Mouse (Mus musculus) neural tube, embryonic 14.5 days (tissue): ENCODE measurements at regions not wholly inside any gene's neighbourhood (a gene's known extent, or its start where the extent isn't known, plus 50 kb on each side); places are given as distances from the start of the nearest gene placed in this dataset.
"Not testable (repeated sequence)": the region's sequence is repeated elsewhere in the genome, so short reads cannot be mapped to it uniquely, and the experiment has no call there.

Experiments used
- ATAC-seq: fragments of 200-750 bp; cut with Nextera tagmentation; 2 replicates; pipeline ENCODE4 v1.8.0; 2017; ENCODE audit warnings: low read depth, mild to moderate bottlenecking, moderate TSS enrichment, moderate library complexity
- H3K27ac ChIP-seq: fragments of 300-500 bp; sonication (generic); 2 replicates; pipeline ENCODE4 v1.5.1; 2014; ENCODE audit warnings: low read depth, mild to moderate bottlenecking, control low read depth, low read length, moderate library complexity, mixed read lengths
- H3K27me3 ChIP-seq: fragments of 300-500 bp; sonication (generic); 2 replicates; pipeline ENCODE4 v1.6.1; 2014; ENCODE audit warnings: low read length; ENCODE audit not compliant: control insufficient read depth, insufficient read depth
- H3K36me3 ChIP-seq: fragments of 300-500 bp; sonication (generic); 2 replicates; pipeline ENCODE4 v1.6.1; 2014; ENCODE audit warnings: low read length, mixed read lengths; ENCODE audit not compliant: control insufficient read depth, insufficient read depth
- H3K4me1 ChIP-seq: fragments of 300-500 bp; sonication (generic); 2 replicates; pipeline ENCODE4 v1.6.1; 2014; ENCODE audit warnings: low read length; ENCODE audit not compliant: control insufficient read depth, insufficient read depth
- H3K4me2 ChIP-seq: fragments of 300-500 bp; sonication (generic); 2 replicates; pipeline ENCODE4 v1.6.1; 2014; ENCODE audit warnings: mild to moderate bottlenecking, low read depth, low read length, control low read depth
- H3K4me3 ChIP-seq: fragments of 300-500 bp; sonication (generic); 2 replicates; pipeline ENCODE4 v1.5.1; 2014; ENCODE audit warnings: low read depth, low read length, control low read depth, mixed read lengths
- H3K9ac ChIP-seq: fragments of 300-500 bp; sonication (generic); replicated peaks from 2 replicates; pipeline ENCODE4 v1.6.1; 2014; ENCODE audit warnings: low read depth, mild to moderate bottlenecking, control low read depth, low read length, mixed read lengths
- H3K9me3 ChIP-seq: fragments of 300-500 bp; sonication (generic); 2 replicates; pipeline ENCODE4 v1.6.1; 2016; ENCODE audit warnings: low read length; ENCODE audit not compliant: control insufficient read depth
- WGBS: fragments of 180-500 bp; shearing (Covaris S2); extraction: QIAGEN DNeasy Blood & Tissue Kit; methylation state at CpG from one replicate; pipeline ENCODE4 v1.1.7; 2014; 5-methylcytosine and 5-hydroxymethylcytosine counted together

DNA sequence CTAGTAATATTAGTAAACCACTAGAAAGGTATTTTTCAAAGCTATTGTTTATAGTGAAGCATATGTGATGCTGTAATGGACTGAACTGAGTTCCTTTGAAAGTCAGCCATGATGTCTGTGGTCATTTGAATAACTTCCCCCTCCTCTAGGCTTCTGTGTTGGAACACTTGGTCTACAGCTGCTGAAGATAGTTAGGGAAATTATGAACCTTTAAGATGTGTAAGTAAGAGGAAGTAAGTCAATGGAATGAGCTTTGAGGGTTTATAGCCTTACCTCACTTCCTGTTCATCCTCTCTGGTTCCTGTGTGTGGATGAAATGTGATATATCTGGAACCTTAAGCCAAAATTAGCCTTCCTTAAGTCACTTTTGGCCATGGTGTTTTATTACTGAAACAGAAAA is 145.7 kb upstream of the Tmem229a start:
- no peak overlapping the region for H3K4me2 ChIP-seq
- no peaks in the 10 kb centered on the region for H3K9me3 ChIP-seq
- no peak overlapping the region for H3K27ac ChIP-seq
- ATAC-seq = no peak
- no peaks in the 10 kb centered on the region for H3K27me3 ChIP-seq
- no peaks in the 10 kb centered on the region for H3K4me1 ChIP-seq
- no peak overlapping the region for H3K4me3 ChIP-seq
- H3K9ac ChIP-seq = no peak overlapping the region
- no peaks in the 10 kb centered on the region for H3K36me3 ChIP-seq

DNA sequence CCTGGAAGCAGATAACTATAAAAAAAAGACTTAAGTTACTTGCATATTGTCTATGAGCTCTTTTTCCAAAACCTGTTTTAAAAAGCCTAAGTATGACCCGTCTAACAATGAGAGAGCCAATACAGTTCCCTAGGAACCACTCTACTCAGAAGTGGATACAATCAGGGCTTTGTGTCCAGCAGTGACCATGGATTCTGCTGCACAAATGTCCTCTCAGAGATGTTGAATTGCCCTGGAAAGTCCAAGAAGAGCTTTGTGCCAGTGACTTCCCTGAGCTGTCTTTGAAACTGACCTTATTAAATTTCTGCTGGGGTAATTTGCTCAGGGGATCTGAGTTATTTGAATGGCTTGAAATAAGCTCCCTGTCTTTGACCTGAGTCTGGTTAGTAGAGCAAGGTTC is 131.1 kb upstream of the Tmem229a start:
- no peak overlapping the region for H3K27ac ChIP-seq
- no peaks in the 10 kb centered on the region for H3K4me1 ChIP-seq
- no peaks in the 10 kb centered on the region for H3K27me3 ChIP-seq
- no peak overlapping the region for H3K4me3 ChIP-seq
- no peak for ATAC-seq
- no peaks in the 10 kb centered on the region for H3K9me3 ChIP-seq
- H3K9ac ChIP-seq = no peak overlapping the region
- H3K4me2 ChIP-seq = no peak overlapping the region
- no peaks in the 10 kb centered on the region for H3K36me3 ChIP-seq
- WGBS = 74% methylated on average over 1 of the region's 1 CpGs

DNA sequence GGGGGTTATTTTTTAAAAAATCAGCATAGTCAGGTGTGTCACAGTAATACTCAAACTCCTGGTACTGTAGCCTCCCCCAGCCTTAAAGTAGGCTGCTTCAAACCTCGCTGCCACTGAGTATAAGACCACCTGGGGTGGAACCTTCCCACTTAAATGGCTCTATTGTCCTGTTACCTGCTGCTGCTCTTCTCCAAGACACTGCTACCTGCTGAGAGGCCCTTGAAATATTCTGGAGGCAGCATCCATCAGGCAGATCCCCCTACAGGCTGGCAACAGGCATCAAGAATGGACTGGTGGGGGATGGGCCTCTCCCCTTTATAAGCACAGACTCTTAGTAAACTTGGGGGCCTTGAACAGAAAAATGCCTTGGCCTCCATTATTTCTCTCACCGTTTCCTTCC is 129.8 kb upstream of the Tmem229a start:
- no peak overlapping the region for H3K27ac ChIP-seq
- no peak for ATAC-seq
- no peak overlapping the region for H3K4me3 ChIP-seq
- H3K4me2 ChIP-seq = no peak overlapping the region
- no peak overlapping the region for H3K9ac ChIP-seq
- WGBS = 82% methylated on average over 2 of the region's 2 CpGs
- no peaks in the 10 kb centered on the region for H3K9me3 ChIP-seq
- no peaks in the 10 kb centered on the region for H3K36me3 ChIP-seq
- H3K27me3 ChIP-seq = no peaks in the 10 kb centered on the region
- H3K4me1 ChIP-seq = no peaks in the 10 kb centered on the region

DNA sequence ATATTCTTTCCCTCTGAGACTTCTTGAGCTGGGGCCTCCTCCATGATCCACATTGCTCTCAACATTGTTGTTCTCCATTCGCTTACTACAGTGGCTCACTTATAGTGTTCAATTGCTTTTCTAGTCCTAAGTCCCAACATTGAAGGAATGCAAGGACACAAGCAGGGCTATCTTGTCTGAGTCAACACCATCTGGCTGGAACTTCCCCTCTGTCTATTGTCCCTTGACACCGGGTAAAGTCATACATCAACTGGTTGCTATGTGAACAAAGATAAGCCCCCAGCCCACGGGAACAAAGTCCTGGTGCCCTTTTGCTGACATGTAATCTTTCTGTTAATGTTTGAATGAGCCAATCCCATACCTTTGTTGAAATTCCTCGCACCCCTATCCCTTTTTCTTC is 129.2 kb upstream of the Tmem229a start:
- H3K9me3 ChIP-seq, H3K4me3 ChIP-seq, ATAC-seq, H3K9ac ChIP-seq, H3K4me1 ChIP-seq, H3K27me3 ChIP-seq, H3K36me3 ChIP-seq, H3K27ac ChIP-seq, H3K4me2 ChIP-seq: not testable (repeated sequence)
- WGBS = 58% methylated on average over 4 of the region's 4 CpGs

DNA sequence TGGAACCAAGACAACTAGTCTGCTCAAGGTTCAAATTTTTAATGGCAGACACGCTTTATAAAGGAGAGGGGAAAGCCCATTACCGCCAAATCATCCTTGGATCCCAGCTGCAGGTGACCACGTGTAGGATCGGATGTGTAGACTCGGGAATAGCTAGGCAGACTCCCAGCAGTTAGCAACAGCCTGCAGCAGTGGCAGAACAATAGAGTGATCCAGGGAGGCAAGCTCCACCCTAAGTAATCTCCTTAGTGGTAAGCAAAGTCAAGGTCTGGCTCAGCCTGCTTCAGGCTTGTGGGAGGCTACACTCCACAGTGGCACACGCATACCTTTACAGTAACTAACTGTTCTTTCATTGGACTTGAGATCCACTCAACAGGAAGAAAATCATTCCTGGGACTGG is 109.8 kb upstream of the Tmem229a start:
- no peaks in the 10 kb centered on the region for H3K36me3 ChIP-seq
- no peak overlapping the region for H3K4me2 ChIP-seq
- no peaks in the 10 kb centered on the region for H3K9me3 ChIP-seq
- H3K4me1 ChIP-seq = no peaks in the 10 kb centered on the region
- H3K27me3 ChIP-seq = no peaks in the 10 kb centered on the region
- no peak overlapping the region for H3K9ac ChIP-seq
- no peak overlapping the region for H3K27ac ChIP-seq
- ATAC-seq = no peak
- 56% methylated on average over 6 of the region's 6 CpGs for WGBS
- H3K4me3 ChIP-seq = no peak overlapping the region

DNA sequence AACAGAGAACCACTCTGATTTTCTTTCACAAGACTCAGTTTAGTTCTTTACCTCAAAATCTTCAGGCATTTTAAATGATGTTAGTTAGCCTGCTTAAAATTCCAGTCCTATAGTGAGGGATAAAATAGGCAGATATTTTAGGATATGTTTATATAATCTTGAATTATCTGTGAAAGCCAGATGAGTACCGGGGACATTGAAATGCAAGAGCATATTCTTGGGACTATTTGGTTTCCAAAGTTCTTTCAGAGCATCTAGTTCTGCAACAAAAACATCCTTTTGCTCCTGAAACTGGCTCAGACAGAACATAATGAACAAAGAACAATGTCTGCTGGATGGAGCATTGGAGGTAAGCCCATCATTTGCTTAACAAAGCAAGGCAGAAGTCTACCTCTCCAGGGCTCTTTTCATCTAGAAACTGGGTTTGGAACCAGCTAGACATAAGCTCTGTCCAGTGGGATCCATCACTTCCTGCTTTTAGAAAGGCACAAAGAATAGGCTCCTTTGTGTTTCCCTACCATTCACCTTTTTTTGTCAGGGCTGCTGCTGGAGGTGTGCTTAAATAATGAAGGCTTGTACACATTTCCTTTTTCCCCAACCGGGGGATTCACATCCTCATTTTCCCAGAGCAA is 76.9 kb upstream of the Tmem229a start:
- H3K27ac ChIP-seq = no peak overlapping the region
- H3K9ac ChIP-seq = no peak overlapping the region
- H3K4me1 ChIP-seq = no peaks in the 10 kb centered on the region
- H3K9me3 ChIP-seq = no peaks in the 10 kb centered on the region
- H3K27me3 ChIP-seq = no peaks in the 10 kb centered on the region
- H3K4me3 ChIP-seq = no peak overlapping the region
- H3K36me3 ChIP-seq = no peaks in the 10 kb centered on the region
- ATAC-seq = no peak
- H3K4me2 ChIP-seq = no peak overlapping the region
- WGBS = 68% methylated on average over 2 of the region's 2 CpGs

DNA sequence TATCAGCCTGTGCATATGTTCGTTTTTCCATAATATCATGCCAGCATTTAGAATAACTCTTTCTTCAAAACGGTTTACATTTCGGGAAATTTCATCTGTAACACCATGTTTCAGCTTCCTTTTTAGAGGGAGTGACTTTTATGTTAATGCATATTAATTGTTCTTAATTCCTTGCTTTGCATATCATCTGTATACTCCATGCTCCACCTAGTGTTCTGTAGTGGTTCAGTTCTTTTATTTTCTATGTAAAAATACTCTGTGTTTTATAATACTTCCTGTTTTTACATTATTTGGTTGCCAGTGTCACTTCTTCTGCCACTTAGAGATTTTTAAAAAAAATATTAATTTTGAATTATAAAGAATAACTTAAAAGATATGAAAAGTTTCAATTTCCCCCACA is 70.9 kb upstream of the Tmem229a start:
- no peaks in the 10 kb centered on the region for H3K4me1 ChIP-seq
- ATAC-seq = no peak
- WGBS = 87% methylated on average over 3 of the region's 3 CpGs

DNA sequence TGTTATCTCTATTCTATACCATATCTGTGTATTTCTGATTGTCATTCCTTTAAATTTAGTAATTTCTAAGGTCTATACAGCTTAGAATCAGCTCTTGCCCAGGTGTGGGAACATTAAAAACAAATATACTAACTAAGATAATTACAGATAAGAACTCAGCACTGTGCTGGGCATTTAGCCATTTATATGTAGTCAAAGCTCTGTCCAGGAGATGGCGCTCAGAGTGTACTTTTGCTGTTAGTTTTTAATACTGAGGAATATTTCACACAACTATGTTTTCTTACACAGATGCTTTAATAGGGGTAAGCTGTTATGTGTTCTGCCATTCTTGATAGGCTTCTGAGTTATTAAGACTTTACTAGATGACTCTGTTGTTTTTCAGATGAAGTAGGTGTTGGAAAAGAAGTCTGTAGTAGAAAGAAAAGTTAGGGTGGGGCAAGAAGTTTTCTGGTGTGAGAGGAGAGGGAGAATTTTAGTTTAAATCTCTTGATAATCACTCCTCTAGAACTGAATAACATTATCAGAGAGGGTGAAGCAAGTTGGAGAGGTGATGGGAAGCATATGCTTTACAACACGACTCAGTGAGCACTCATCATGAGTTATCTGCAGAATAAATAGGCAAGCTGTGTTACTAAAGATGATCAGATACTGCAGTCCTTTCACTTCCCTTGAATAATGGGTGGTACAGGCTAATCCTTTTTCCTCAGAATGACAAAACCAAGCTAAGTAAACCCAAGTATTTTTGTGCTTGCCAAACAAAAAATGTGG is 64.1 kb upstream of the Tmem229a start:
- Histone ChIP-seq H3K4me1 (no peaks in the 10 kb centered on the region), H3K4me2 (no peak overlapping the region), H3K36me3 (no peaks in the 10 kb centered on the region), H3K4me3 (no peak overlapping the region), H3K9ac (no peak overlapping the region), H3K27me3 (no peaks in the 10 kb centered on the region), H3K27ac (no peak overlapping the region), H3K9me3 (no peaks in the 10 kb centered on the region)
- ATAC-seq = peak; percentile 78; the same call in 1 of the 2 replicates
- 26% methylated on average over 2 of the region's 2 CpGs for WGBS

More for the DNA sequence above, 70.9 kb upstream of the Tmem229a start:
- no peaks in the 10 kb centered on the region for H3K27me3 ChIP-seq
- no peak overlapping the region for H3K4me3 ChIP-seq
- no peaks in the 10 kb centered on the region for H3K36me3 ChIP-seq
- H3K4me2 ChIP-seq = no peak overlapping the region
- H3K9ac ChIP-seq = no peak overlapping the region
- H3K27ac ChIP-seq = no peak overlapping the region
- no peaks in the 10 kb centered on the region for H3K9me3 ChIP-seq

DNA sequence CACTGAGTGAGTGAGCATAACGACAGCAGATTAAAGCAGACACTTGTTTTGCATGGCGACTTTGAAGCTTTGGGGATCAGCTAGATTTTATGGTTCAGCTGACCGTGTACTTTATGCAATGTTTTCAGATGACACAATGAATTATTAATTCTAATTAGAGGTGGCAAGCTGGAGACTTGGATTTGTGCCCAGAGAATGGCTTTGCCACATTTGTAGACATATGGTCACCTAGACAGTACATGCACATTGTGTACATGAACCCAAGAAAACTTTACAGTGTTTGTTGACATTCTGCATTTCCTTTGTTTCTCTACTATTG is 57.1 kb upstream of the Tmem229a start:
- 18% methylated on average over 3 of the region's 3 CpGs for WGBS
- H3K4me3 ChIP-seq = no peak overlapping the region
- no peak overlapping the region for H3K4me2 ChIP-seq
- 0 out of 2 replicates have a peak, but pooled peaks cover 5% of the 10 kb centered on the region for H3K4me1 ChIP-seq
- H3K27ac ChIP-seq = no peak overlapping the region
- no peaks in the 10 kb centered on the region for H3K27me3 ChIP-seq
- H3K9ac ChIP-seq = no peak overlapping the region
- no peaks in the 10 kb centered on the region for H3K36me3 ChIP-seq
- H3K9me3 ChIP-seq = no peaks in the 10 kb centered on the region
- ATAC-seq = peak; percentile 78
